Mouse (Mus musculus): Measurements from ENCODE around the gene 1700008O03Rik.

DNA sequence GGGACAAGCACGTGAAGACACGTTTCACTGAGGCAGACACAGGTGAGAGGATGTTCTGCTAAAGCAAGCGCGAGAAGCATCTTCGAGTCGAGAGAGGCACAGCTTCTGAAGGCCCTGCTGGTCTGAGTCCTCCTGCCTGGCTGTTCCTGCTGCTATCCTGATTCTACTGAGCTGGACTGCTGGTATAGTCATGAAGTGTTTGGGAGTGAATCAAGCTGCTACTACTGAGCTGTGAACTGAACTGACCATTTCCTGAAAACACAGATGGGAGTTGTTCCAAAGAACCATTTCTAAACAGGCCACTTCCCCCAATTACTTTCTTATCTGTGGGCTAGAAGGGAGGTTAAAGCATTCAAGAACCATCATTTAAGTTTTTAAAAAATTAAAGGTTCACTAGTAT is 27.7 kb upstream of the 1700008O03Rik start:
- no peak for TF ChIP-seq GATA1 (IDR thresholded peaks at IDR 0.05; ENCODE audit: low read length)
- TF ChIP-seq TAL1 (IDR thresholded peaks at IDR 0.05; ENCODE audit: low read length): no peak

All from erythroblast, embryonic 14.5 days (primary cell).